Mouse (Mus musculus) CD4-positive helper T cell, adult 2 months (primary cell): ENCODE measurements around the gene Rps12.

Experiments used
- DNase-seq: peaks from one replicate; pipeline ENCODE4 v3.0.0-alpha.2; 2012; ENCODE audit warnings: low read depth, missing footprints, low spot score

Gene Rps12

DNA sequence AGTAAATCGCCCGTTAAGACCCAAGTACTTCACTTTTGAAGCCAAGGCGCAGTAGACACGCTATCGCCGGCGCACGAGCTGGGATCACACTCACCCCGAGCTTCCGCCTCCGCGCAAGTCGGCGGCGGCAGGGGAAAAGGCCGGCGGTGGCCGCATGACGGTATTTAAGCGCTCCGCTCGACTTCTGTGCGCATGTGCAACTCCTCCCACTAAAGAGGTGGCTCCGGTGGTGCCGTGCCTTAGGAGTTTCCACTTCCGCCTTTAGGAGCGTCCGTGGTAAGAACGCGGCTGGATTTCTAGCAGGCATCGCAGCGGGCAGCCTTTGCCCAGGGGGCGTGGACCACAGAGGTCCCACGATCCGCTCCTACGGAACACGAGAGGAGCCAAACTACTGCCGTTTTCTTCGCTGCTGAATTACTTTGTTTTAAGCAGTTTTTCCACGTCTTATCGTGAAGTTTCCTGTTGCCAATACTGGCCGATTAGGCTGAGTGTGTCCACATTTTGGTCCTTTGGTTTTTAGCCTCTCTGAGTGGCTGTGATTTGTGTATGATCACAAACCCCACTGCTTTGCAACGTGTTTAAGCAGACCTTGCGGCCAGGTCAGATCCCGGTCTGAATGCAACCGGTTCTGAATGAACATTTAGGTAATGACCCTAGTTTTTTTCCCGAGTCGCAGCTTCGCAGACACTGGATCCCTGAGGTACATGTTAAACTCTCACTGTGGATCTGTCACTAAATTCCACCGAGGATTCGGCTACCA lies at the start of gene Rps12:
Gene Rps12 (minus strand): TSS at position 214 of the 760 bp plus-strand sequence.
- peak; percentile 99 for DNase-seq

DNA sequence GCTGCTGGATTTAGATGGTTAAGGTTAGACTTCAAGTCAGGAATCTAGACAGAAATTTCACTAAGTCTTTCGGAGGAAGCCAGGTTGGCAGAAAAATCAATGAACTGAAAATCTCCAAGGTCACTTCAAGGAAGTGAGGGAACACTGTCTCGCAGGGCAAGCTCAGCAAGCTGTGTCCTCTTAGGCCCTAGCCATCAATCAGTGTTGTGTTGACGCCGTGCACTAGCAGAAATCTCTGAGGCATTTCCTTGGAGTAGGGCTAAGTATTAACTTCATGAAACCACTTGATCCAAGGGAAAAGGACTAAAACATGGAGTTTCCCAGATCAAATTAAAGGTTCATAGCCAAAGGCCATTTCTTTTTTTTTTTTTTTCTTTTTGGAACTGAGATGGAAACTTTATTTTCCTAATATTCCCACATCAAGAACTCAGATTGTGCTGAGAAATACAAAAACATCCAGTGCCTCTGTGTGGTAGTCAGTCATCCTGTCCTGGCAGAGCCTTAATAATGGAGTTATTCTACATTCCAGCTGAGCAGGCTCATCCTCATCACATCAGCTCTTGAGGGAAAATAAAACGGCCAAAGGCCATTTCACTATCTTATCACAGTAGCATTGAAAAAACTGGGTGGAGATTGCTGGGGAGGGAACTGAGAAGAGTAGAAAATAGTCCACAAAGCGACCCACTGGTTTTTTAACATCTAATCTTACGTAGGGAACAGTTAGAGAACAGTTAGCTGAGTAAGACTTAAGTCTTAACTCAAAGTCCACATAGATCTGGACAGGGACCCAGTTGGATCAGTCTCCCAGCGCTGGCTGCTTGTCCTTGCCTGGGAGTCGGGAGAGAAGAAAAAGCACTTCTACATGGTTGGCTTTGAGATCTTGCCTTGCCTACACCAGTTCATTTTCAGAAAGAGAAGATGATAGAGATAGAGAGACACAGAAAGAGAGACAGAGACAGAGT lies 49.2 kb upstream of the Rps12 start:
- DNase-seq = no peak

DNA sequence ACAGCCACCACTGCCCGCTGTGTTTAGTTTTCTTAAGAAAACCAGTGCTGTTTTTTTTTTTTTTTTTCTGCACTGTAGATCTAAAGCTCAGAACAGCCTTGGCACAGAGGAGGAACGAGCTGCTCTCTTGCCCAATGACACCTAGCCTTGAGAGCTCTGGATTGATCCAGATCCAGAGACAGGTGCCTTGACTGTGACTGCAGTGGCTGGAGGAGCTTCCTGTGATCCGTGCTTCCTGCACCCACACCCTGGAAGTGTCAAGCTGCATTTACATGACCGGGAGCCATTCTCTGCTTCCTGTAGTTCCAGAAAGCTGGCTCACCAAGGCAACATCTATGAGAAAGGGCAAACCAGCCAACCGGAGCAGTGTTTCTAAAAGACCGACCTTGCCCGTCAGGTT lies 39.4 kb upstream of the Rps12 start:
- no peak for DNase-seq

DNA sequence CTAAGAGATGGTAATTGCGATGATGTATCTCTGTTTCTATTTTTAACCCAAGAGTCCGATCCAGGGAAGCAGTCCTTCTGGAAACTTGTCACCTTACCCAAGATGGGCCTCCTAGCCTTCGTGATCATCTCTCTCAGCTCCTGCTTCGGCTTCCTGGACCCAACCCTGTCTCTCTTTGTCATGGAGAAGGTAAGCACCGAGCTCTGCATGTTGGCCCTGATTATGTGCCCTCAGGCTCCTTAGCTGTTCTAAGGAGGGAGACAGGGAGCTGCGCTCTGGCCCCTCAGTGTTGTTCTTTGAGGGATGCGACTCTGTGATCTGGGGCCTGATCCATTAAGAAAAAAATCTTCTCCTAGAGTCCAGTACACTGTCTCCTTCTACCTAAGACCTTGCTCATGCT lies 29.2 kb upstream of the Rps12 start:
- no peak for DNase-seq

DNA sequence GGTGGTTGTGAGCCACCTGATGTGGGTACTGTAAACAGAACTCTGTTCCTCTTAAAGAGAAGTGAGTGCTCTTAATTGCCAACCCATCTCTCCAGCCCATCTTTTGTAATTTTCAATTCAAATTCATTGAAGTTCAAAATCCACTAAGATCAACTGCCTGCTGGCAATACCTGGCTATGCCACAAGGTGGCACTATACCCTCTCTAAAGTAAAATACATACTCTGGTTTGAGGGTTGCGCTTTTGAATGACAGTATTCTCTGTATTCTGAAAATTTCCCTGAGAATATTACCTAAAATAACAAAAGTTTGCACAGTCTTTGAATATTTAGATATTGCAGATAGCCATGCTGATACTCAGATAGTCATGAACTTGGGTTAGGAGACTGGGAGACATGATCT lies 28.1 kb upstream of the Rps12 start:
- DNase-seq = peak; percentile 56

DNA sequence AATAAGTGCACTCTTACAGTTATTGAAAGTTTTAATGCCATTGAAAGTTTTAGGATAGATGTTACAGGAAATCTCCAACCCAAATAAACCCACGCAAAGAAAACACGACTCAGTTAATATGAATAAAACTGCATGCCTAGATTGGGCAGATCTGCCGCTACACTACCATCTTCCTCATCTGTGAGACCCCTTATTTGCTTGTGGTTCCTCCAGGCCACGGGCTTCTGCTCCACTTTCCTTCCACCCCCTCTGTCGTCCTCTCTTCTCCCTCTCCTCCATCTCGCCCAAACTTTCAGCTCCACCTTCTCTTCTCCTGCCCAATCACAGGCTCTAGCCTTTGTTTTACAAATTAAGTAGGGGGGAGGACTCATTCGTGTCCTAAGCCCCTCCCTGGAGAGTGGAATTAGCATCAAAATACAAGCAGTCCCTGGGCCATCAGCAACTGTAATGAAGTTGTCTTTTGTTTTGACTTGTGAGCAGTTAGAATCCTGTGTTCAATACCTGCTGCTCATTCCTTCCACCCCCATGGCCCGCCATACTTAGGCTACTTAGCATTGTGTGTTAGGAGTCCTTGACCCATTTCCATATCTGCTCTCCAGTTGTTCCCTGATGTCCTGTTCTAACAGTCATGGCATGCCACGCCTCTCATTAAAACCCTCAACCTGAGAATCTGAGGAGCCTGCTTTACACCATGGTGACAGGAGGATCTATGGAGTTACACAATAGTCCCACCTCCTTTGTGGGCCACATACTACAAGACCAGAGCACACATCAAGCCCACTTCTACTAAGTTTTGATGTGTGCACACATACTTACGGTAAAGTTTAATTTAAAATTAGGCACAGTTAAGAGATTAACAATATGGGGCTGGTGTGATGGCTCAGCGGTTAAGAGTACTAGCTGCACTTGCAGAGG lies 26.0 kb upstream of the Rps12 start:
- no peak for DNase-seq

DNA sequence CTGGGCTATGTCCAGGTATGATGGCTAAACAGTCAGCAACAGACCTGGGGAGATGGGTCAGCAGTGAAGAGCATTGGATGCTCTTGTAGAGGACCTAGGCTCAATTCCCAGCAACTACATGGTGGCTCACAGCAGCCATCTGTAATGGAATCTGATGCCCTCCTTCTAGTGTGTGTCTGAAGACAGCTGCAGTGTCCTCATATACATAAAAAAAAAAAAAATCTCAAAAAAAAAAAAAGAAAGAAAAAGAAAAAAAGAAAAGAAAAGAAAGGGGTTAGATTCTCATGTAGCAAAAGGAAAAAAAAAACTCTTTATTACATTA lies 25.3 kb upstream of the Rps12 start:
- DNase-seq = no peak

DNA sequence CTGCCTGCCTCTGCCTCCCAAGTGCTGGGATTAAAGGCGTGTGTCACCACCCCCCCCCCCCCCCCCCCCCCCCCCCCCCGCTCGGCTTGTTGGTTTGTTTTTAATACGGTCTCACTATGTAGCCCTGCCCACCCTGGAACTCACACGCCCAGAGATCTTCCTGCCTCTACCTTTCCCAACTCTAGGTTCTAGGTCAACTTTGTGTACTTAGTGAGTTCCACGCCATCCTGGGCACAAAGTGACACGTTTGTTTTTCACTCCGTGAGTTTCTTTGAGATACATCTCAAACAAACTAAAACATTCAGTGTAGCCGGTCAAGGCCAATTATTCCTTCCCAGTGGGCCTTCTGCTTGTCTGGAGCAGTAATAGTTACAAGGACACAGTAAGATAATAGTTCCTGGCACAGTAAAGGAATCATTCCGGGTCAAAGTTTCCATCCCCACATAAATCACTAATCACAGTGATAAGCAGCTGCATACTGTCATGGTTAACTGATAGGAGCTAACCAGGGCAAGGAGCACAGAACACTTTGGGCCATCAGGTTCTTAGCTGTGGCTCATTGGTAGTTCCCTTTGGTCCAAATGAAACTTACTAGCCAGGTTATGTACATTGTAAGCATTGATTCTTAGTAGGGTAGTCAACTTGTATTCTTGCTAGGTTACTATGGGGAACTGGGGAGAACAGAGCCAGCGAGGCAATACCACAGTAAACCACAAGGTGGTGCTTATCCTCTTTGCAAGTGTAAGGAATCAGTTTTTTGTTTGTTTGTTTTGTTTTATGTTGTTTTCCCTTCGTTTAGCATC lies 24.8 kb upstream of the Rps12 start:
- peak; percentile 64 for DNase-seq

DNA sequence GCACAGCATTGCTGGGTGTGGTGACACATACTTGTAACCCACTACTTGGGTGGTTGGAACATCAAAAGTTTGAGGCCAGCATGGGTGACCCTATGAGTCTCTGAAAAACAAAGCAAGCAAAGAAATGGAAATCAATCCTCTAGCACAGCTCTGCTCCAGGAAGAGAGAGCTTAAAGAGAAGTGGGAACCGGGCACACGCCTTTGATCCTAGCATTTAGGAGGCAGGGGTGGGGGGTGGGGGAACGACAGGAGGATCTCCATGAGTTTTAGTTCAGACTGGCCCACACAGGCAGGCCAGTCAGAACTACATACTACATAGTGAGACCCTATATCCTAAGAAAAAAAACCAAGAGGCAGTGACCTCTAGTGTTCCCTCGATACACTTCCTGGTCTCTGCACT lies 19.1 kb upstream of the Rps12 start:
- no peak for DNase-seq

DNA sequence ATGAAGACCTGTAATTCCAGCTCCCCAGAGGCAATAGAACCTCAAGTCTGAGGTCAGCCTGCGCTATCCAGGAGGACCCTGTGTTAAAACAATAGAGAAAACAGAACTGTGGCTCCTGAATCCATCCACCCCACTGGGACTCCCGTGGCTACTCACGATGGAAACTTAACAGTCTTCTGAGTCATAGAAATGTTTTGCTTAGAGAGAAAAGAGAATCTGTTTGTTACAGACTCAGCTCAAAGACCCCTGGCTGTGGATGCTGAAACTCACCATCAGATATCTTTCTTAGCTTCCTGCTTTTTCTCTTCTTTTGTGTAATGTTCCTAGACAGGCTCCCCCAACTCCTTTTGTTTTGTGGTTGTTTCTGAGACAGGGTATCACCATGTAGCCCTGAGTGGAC lies 17.6 kb upstream of the Rps12 start:
- DNase-seq = no peak

DNA sequence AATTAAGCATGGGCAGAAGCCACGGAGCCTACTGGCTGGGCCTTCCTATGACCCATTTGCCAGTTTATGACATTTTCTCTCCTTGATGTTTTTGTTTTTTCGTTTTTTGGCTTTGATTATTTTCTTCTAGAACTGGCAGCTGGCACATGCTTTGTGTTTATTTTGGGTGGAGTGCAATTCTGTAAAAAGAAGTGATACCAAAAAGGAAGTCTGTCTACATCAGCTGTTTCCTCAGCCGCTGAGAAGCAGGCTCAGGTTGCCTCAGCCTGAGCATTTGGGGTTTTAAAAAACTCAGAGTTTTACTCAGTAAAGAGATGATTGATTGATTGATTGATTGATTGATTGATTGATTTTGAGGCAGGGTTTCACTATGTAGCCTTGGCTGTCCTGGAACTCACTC lies 15.8 kb upstream of the Rps12 start:
- DNase-seq = no peak

DNA sequence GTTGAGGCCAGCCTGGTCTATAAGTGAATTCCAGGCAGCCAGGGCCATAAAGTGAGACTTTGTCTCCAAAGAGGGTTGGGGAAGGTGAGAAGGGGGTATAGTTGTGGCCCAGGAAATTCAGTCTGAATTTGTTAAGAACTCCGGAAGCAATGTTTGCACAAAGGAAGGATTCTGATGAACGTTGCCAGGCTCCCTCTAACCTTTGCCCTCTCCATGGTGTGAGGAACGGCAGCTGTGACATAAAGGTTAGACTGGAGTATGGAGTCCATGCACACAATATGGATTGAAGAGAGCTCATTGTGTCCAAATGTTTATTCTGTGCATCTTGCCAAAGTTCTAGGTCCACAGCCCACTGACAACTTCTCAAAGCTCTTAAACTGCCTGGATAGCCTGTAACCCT lies 12.9 kb upstream of the Rps12 start:
- no peak for DNase-seq

DNA sequence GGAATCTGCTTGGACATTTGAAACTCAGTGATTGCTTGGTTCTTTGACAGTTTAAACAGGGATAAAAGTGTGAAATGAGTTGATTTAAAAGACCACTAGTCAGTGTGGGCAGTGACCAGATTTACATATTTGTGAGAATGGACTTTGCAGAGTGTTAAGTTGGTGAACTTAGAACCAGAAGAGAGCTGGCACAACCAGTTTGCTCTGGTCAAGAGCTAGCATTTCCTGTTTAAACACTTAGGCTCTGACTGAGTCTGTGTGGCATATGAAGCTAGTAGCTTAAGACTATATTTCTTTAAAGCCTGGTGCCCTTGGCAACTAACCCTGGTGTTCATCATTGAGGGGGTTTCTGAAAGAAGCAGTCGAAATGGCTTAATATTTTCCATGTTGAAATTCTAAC lies 11.1 kb upstream of the Rps12 start:
- no peak for DNase-seq

DNA sequence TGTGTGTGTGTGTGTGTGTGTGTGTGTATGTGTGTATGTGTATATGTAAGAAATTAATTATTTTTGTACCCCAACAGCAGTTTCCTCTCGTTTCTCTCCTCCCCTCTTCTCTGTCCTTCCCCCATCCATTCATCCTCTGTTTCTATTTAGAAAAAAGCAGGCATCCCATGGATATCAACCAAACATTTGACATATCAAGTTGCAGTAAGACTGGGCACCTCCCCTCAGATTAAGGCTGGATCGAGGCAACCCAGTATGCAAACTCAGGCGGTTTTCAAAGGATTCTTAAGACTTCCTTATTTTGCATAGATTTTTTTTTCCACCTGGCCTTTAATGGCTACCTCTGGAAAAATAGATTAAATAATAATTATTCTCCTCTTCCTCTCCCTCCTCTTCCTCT lies 10.5 kb upstream of the Rps12 start:
- no peak for DNase-seq

DNA sequence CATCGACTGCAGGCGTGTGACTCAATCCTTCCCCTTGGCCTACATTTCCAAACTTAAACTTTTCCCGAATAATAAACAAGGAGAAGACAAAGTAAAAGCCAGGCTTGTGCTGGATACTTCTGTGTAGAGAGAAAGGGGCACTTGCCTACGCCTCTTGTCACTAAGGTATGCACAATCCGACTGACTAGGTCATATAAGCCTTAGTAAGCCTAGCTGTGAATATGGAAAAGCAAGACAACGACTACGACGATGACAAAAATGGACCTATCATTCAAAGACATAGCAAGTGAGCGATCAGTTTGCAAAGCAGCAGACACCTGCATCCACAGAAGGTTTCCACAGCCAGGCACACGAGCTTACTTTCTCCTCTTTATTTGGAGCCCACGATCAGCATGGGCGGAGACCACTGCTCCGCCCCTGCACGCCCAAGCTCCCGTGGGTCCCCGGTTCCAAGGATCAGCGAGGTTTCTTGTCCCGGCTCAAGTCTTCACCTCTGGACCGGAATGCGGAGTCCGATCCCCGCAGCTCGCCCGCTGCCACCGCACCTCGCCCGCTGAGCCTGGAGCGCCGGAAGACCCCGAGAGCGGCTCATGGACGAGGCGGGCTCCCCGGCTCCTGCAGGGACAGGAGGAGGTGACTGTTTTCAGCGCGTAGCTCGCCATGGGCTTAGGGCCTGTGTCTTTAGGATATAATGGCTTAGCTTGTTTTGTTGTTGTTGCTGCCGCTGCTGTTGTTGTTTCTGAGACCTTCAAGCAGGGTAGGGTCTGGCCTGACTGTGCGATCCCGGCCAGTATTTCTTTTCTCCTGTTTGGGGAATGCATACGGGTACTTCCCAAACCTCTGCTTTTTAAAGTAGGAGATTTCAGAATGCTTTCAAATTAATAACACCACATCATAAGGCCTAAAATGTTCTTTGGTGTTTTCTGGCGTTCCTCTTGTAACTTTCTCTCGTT lies 9.8 kb upstream of the Rps12 start, which contains the start of gene Slc18b1:
Gene Slc18b1 (plus strand): TSS at position 436 of the 953 bp plus-strand sequence.
- DNase-seq = no peak

DNA sequence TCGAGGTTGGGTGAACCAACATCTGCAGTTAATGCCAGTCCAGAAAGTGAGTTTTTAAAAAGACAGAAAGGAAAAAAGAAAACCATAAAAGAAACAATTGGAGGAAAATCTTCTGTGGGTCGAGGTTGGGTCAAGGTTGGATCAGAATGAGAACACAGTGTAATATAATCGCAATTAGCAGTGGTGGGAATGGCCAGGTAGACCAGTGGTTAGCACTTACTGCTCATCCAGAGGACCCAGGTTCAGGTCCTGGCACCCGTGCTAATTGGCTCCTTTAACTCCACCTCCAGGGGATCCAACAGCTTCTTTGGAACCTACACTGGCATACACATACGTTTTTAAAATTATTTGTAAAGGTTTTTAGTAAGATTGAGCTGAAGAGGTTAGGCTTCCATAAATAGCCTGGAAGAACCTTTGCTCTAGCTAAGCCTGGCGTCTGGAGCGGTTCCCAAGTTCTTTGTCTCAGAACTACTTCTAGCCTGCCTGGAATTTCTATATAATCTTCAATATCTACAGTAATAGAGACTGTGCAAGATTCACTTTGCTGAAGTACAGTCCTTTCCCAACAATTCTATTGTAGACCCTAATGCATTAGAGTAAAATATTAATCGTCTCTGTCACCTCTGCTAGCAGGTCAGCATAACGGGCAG lies 8.9 kb upstream of the Rps12 start:
- no peak for DNase-seq

DNA sequence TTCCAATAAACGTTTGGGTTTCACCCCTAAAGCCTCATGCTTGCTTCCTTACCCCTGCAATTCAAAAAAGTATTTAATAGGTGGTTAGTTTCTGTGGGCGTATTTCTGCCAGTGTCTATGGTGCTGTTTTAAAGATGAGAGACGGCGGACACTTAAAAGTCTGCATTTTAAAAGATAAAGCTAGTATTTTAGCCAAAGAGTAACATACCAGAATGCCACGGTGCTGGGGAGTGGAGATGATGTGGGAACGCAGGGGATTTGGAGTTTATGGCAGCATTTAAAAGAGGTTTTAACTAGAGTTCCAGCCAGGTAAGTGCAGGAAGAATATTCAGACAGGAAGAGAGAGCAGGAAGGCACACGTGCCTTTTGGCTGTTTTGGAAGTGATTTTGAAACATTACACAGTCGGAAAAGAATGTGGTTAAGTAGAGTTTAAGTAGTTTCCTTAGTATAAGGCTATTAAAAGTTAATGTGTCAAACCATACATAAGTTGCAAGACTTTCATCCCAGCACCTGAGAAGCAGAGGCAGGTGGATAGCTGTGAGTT lies 1.1 kb upstream of the Rps12 start:
- DNase-seq = peak; percentile 19

DNA sequence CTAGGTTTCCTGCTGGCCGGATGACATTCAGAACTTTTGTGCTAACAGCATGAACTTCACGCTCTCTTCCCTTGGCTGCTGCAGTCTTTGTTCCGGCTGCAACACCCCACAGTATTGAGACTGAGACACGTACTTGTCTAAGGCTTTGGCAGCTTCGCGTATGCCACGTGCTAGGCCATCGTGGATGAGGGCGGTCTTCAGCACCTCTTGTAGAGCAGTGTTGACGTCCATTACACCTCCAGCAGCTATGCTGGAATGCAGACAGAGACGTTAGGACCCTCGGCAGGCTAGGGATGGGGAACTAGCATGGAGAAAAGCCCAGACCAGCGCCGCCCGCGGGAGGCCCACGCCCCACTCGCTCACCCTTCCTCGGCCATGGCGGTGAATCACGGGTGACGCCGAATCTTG lies 440 bp downstream of the Rps12 start:
- peak; percentile 26 for DNase-seq

DNA sequence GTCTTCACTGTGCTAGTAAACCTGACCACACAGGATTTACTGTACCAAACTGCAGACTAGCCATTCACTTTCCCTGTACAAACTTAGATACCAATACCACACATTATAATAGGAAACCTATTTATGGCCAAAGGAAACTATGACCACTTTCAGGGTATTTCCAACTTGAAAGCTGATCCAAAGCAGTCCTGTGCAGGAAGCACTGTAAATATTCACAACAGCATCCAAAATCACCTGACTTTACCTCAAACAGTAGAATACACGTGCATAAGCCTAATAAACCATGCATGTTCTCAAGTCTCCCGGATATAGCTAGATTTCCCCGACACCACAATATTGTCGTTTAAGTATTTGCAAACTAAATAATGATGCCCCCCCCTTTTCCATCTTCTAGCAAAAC lies 1.0 kb downstream of the Rps12 start:
- peak; percentile 43 for DNase-seq
